Mouse (Mus musculus) forebrain, embryonic 11.5 days (tissue): ENCODE results near the gene Ak5. TPM values are rescaled to one million over a fixed set of nuclear protein-coding genes. Genes with fewer than 3 reads are reported as not detected.
A peak's percentile ranks its signal among the peaks of the same experiment; 100 is the strongest.

Experiments used
- ATAC-seq: fragments of 200-750 bp; cut with Nextera tagmentation; replicated peaks from 2 replicates; pipeline ENCODE4 v1.8.0; 2017; ENCODE audit warnings: moderate TSS enrichment; ENCODE audit not compliant: low FRiP score
- DNase-seq: peaks from one replicate; pipeline ENCODE4 v3.0.0-alpha.2; 2017; ENCODE audit warnings: low spot score
- H3K27ac ChIP-seq: fragments of 300-500 bp; sonication (generic); 2 replicates; pipeline ENCODE4 v1.5.1; 2014; ENCODE audit warnings: low read depth, low read length
- H3K27me3 ChIP-seq: fragments of 300-500 bp; sonication (generic); 2 replicates; pipeline ENCODE4 v1.6.1; 2014; ENCODE audit warnings: mild to moderate bottlenecking, low read length, mixed read lengths; ENCODE audit not compliant: control insufficient read depth, insufficient read depth
- H3K36me3 ChIP-seq: fragments of 300-500 bp; sonication (generic); 2 replicates; pipeline ENCODE4 v1.6.1; 2014; ENCODE audit warnings: mild to moderate bottlenecking, low read length, moderate library complexity, mixed read lengths; ENCODE audit not compliant: control insufficient read depth, insufficient read depth
- H3K4me1 ChIP-seq: fragments of 300-500 bp; sonication (generic); replicated peaks from 2 replicates; pipeline ENCODE4 v1.6.1; 2014; ENCODE audit warnings: low read length, mixed read lengths; ENCODE audit not compliant: control insufficient read depth, insufficient read depth
- H3K4me2 ChIP-seq: fragments of 300-500 bp; sonication (generic); 2 replicates; pipeline ENCODE4 v1.6.1; 2014; ENCODE audit warnings: low read depth, mild to moderate bottlenecking, low read length, moderate library complexity, mixed read lengths; ENCODE audit not compliant: severe bottlenecking
- H3K4me3 ChIP-seq: fragments of 300-500 bp; sonication (generic); 2 replicates; pipeline ENCODE4 v1.5.1; 2014; ENCODE audit warnings: low read depth, low read length
- H3K9ac ChIP-seq: fragments of 300-500 bp; sonication (generic); 2 replicates; pipeline ENCODE4 v1.6.1; 2014; ENCODE audit warnings: low read length
- H3K9me3 ChIP-seq: fragments of 300-500 bp; sonication (generic); 2 replicates; pipeline ENCODE4 v1.6.1; 2016; ENCODE audit warnings: low read length, mixed read lengths; ENCODE audit not compliant: control insufficient read depth
- WGBS: fragments of 180-500 bp; shearing (Covaris S2); extraction: QIAGEN DNeasy Blood & Tissue Kit; methylation state at CpG from one replicate; pipeline ENCODE4 v1.1.7; 2014; 5-methylcytosine and 5-hydroxymethylcytosine counted together
- polyA plus RNA-seq: library from polyadenylated mRNA; unstranded; fragments of >200 nt; fragmentation: Nextera tagmentation; extraction: Ambion mirVana; gene quantifications from 2 replicates; pipeline ENCODE4 v1.2.1, GENCODE M21; 2014

The Ak5 gene
- polyA plus RNA-seq, 1 experiment from 2014 or later = 0.87 TPM

DNA sequence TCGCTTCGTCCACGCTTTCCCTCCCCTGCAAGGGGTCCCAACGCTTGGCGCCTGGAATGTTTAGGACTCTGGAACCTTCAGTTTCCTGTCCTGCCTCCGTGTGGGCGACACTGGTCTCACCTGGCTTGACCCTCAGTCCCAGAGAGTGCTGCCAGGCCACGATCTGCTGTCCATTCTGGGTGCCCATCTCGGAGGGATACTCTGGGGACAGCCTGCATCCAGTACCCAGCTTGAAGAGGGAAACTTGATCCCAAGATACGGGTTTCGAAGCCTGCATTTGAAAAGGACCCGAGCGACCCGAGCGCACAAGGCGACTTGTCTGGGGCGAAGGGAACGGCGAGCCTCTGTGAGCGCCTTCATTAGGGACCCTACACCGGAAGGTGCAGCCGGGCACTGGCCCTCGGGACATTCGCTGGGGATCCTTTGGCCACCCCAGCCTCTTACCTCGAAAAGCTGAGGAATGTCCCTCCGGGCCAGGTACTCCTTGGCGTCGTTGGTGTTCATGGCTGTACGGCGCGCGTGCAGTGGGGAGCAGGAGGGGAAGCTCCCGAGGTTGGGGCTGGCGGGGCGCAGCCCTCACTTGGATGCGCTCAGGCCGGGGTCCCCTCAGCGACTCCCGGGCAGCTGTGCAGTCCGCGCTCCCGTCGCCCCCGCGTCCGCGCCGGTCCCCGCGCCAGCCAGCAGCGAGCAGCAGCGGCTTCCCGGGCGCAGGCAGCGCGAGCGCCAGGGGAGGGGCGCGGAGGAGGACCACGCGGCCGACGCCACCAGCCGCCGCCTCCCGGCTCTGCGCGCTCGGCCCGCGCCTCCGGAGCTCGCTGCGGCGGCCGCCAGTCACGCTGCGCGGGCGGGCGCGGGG is 576 bp downstream of the Ak5 start:
- Histone ChIP-seq H3K4me3 (peak overlapping the region; percentile 50), H3K27ac (no peak overlapping the region), H3K4me2 (peak overlapping the region; percentile 96), H3K27me3 (peaks cover 25% of the 10 kb centered on the region), H3K9me3 (no peaks in the 10 kb centered on the region), H3K36me3 (no peaks in the 10 kb centered on the region), H3K4me1 (peaks cover 6% of the 10 kb centered on the region), H3K9ac (peak overlapping the region; percentile 52)
- ATAC-seq = peak; percentile 80
- DNase-seq = peak; percentile 72
- WGBS = under 1% methylated on average over 47 of the region's 82 CpGs

GRCm38 (mm10) chr3:152666991-152667355 is 1.2 kb downstream of the Ak5 start:
- peaks cover 25% of the 10 kb centered on the region for H3K27me3 ChIP-seq
- no peaks in the 10 kb centered on the region for H3K36me3 ChIP-seq
- peak; percentile 21; the same call in 1 of the 2 replicates for ATAC-seq
- H3K9me3 ChIP-seq = no peaks in the 10 kb centered on the region
- H3K4me1 ChIP-seq = peaks cover 6% of the 10 kb centered on the region
- H3K27ac ChIP-seq = no peak overlapping the region
- peak; percentile 66 for DNase-seq
- under 1% methylated on average over 16 of the region's 16 CpGs for WGBS
- H3K9ac ChIP-seq = peak overlapping the region; percentile 52; the same call in 1 of the 2 replicates
- peak overlapping the region; percentile 50 for H3K4me3 ChIP-seq
- H3K4me2 ChIP-seq = peak overlapping the region; percentile 96

DNA sequence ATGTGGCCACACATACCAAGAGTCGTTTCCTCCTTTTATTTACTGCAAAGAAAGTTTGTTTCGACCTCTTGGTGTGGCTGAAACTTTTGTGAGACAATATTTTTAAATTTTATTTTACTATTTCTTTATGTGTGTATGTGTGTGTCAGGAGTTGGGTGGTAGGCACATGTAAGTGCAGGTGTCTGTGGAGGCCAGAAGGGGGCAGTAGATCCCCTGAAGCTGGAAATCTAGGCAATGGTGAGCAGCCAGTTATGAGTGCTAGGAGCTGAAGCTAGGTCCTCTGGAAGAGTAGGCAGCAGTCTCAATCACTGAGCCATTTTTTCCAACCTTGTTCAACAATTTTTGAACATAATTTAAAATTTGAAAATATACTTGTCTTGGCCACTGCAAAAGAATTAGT is 9.6 kb downstream of the Ak5 start:
- H3K4me1 ChIP-seq = no peaks in the 10 kb centered on the region
- no peaks in the 10 kb centered on the region for H3K9me3 ChIP-seq
- no peak for DNase-seq
- H3K4me2 ChIP-seq = no peak overlapping the region
- no peak for ATAC-seq
- no peak overlapping the region for H3K4me3 ChIP-seq
- H3K36me3 ChIP-seq = no peaks in the 10 kb centered on the region
- no peaks in the 10 kb centered on the region for H3K27me3 ChIP-seq
- H3K9ac ChIP-seq = no peak overlapping the region
- WGBS = 83% methylated on average over 2 of the region's 2 CpGs
- no peak overlapping the region for H3K27ac ChIP-seq

DNA sequence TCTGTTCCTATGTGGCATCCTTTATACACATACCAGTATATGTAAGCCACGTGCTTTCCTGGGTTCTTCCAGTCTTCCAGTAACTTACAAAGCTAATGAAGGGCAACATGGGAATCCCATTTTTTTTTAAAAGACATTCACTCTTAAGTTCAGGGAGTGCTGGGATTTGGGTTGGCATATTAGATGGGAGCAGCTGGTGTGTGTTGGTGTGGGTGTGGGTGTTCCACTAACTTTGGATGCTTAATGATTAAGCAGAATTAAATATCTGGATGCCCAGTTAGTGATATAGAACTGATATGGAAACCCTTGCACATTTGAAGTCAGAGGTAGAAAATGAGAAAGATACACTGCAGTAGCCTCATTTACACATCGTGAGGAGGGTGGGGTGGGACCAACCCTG is 16.2 kb downstream of the Ak5 start:
- H3K9me3 ChIP-seq = no peaks in the 10 kb centered on the region
- H3K9ac ChIP-seq = no peak overlapping the region
- no peak overlapping the region for H3K27ac ChIP-seq
- 84% methylated on average over 2 of the region's 2 CpGs for WGBS
- H3K27me3 ChIP-seq = no peaks in the 10 kb centered on the region
- H3K4me2 ChIP-seq = no peak overlapping the region
- no peaks in the 10 kb centered on the region for H3K36me3 ChIP-seq
- no peak for ATAC-seq
- no peak for DNase-seq
- no peaks in the 10 kb centered on the region for H3K4me1 ChIP-seq
- H3K4me3 ChIP-seq = no peak overlapping the region

GRCm38 (mm10) chr3:152644610-152645009 is 23.6 kb downstream of the Ak5 start:
- no peak for DNase-seq

GRCm38 (mm10) chr3:152625061-152625820 is 42.9 kb downstream of the Ak5 start:
- Histone ChIP-seq H3K4me1 (no peaks in the 10 kb centered on the region; the same call in 1 of the 2 replicates), H3K4me3 (no peak overlapping the region), H3K27me3 (no peaks in the 10 kb centered on the region), H3K4me2 (no peak overlapping the region), H3K36me3 (no peaks in the 10 kb centered on the region), H3K9me3 (no peaks in the 10 kb centered on the region), H3K27ac (no peak overlapping the region), H3K9ac (no peak overlapping the region)
- DNase-seq (no peak), ATAC-seq (no peak)
- WGBS = 81% methylated on average over 10 of the region's 10 CpGs

More at GRCm38 (mm10) chr3:152644610-152645009, 23.6 kb downstream of the Ak5 start:
- Histone ChIP-seq H3K27me3 (no peaks in the 10 kb centered on the region), H3K4me1 (no peaks in the 10 kb centered on the region), H3K36me3 (no peaks in the 10 kb centered on the region), H3K27ac (no peak overlapping the region), H3K9ac (no peak overlapping the region), H3K4me2 (no peak overlapping the region), H3K9me3 (no peaks in the 10 kb centered on the region), H3K4me3 (no peak overlapping the region)
- no peak for ATAC-seq
- WGBS = 87% methylated on average over 5 of the region's 5 CpGs

DNA sequence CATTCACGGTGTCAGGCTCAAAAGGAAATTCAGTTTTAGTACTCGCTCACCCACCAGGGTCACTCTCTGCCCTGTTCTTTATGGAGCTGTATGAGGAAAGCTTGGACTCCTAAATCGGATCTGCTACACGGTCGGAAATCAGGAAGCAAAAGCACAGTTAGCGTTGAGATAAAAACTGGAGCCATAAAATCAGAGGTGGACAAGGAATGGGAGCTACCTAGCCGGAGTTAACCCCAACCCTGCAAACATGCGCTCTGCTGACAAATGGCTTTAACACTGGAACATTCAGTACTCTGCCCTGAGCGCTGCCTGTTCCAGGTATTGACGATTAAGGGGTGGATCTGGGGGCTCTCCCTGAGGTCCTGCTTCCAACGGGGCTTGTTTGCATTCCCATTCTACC is 47.6 kb downstream of the Ak5 start:
- Histone ChIP-seq H3K4me3 (no peak overlapping the region), H3K4me1 (peaks cover 3% of the 10 kb centered on the region; the same call in 1 of the 2 replicates), H3K27me3 (no peaks in the 10 kb centered on the region), H3K9ac (no peak overlapping the region), H3K9me3 (no peaks in the 10 kb centered on the region), H3K4me2 (peak overlapping the region; percentile 12; the same call in 1 of the 2 replicates), H3K27ac (no peak overlapping the region), H3K36me3 (no peaks in the 10 kb centered on the region)
- no peak for ATAC-seq
- peak; percentile 45 for DNase-seq
- WGBS = 36% methylated on average over 11 of the region's 11 CpGs

DNA sequence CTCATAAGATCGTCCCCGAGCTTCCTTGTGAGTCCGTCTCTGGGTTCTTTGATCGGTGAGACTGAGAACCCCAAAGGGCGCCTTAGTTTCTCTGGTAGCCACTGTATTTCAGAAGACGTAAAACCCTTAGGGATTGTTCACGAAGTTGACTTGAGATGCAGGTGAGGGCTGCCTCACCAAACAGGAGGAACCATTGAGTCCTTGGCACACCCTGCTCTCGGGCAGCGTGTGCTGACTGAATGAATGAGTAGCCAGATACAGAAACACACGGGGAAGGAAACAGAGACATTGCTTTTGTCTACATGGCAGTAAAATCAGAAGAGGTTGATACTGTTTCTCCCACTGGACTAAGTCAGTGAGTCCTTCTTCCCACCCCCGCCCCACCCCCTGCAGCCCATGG is 48.1 kb downstream of the Ak5 start:
- WGBS = 75% methylated on average over 11 of the region's 11 CpGs
- H3K9ac ChIP-seq = no peak overlapping the region
- no peaks in the 10 kb centered on the region for H3K27me3 ChIP-seq
- peaks cover 3% of the 10 kb centered on the region; the same call in 1 of the 2 replicates for H3K4me1 ChIP-seq
- H3K4me2 ChIP-seq = no peak overlapping the region
- no peak for DNase-seq
- no peak overlapping the region for H3K27ac ChIP-seq
- ATAC-seq = no peak
- no peaks in the 10 kb centered on the region for H3K36me3 ChIP-seq
- H3K4me3 ChIP-seq = no peak overlapping the region
- H3K9me3 ChIP-seq = no peaks in the 10 kb centered on the region
